Mouse (Mus musculus) bone marrow macrophage, adult 2 months (primary cell): ENCODE data around the gene Exosc5. TPM values are rescaled to one million over a fixed set of nuclear protein-coding genes. Genes with fewer than 3 reads are reported as not detected.

ENCODE experiments used
- H3K27ac ChIP-seq: 2 replicates; pipeline ENCODE4 v1.5.1; 2012; ENCODE audit warnings: low read depth, low read length; ENCODE audit not compliant: insufficient read depth
- H3K4me1 ChIP-seq: 2 replicates; pipeline ENCODE4 v1.6.1; 2012; ENCODE audit warnings: low read length; ENCODE audit not compliant: control insufficient read depth, insufficient read depth
- H3K4me3 ChIP-seq: 2 replicates; pipeline ENCODE4 v1.5.1; 2012; ENCODE audit warnings: mild to moderate bottlenecking, low read length, moderate library complexity; ENCODE audit not compliant: insufficient read depth
- CTCF ChIP-seq: IDR thresholded peaks from 2 replicates; pipeline ENCODE4 v1.5.1; 2012; ENCODE audit warnings: low read depth, mild to moderate bottlenecking, low read length, moderate library complexity
- POLR2A ChIP-seq: IDR thresholded peaks from 2 replicates; pipeline ENCODE4 v1.6.1; 2012; ENCODE audit warnings: mild to moderate bottlenecking, low read depth, low read length, borderline replicate concordance
- polyA plus RNA-seq: library from polyadenylated mRNA; stranded (reverse); fragments of >200 nt; gene quantifications from 2 replicates; pipeline ENCODE4 v1.2.4, GENCODE M21; 2012; ENCODE audit not compliant: missing spikeins, insufficient read depth, insufficient read length

The Exosc5 gene
- polyA plus RNA-seq, 1 experiment: 30.6 TPM

DNA sequence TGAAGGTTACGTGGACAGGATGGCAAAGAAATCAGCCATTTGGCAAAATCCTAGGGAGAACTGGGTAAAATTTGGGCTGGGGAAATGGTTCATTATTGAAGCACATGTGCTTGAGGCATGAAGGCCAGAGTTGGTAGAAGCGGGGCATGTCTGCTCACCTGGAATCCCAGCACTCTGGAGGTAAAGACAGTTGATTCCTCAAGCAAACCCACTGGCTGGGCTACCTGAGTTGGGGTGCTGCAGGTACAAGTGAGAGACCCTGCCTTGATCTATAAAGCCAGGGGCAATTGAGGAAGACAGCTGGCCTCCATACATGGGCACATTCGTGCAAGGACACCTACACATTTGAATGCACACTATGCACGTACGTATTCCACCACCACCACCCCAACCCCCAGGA is 38.9 kb upstream of the Exosc5 start:
- no peak for TF ChIP-seq CTCF
- TF ChIP-seq POLR2A: no peak
- H3K4me1 ChIP-seq: peaks cover 5% of the 10 kb centered on the region; the same call in 1 of the 2 replicates
- peak overlapping the region; percentile 81 for H3K4me3 ChIP-seq
- no peak overlapping the region for H3K27ac ChIP-seq

GRCm38 (mm10) chr7:25620751-25621150 is 38.2 kb upstream of the Exosc5 start:
- Histone ChIP-seq H3K4me1 (peaks cover 5% of the 10 kb centered on the region; the same call in 1 of the 2 replicates), H3K27ac (no peak overlapping the region), H3K4me3 (no peak overlapping the region)
- TF ChIP-seq POLR2A: no peak

DNA sequence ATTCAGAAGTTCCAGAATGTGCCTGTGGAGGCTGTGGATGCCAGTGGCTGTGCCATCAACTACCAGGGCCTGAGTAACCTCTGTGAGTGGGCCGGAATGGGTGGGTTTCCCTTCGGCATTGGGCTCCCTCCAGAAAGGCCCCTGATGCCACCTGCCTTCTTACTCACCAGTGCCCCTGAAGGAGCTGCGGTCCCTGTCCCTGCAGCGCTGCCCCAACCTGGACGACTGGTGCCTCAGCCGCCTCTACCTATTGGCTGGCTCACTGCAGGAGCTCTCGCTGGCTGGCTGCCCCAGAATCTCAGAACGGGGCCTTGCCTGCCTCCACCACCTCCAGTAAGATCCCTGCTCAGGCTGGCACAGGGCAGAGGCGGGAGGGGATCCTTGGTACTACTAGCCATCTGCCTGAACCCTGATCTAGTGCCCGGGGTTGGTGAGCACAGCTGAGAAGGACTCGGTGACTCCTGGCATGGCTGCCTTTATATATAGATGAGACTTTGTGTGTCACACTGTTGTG is 35.0 kb upstream of the Exosc5 start:
- H3K27ac ChIP-seq: no peak overlapping the region
- TF ChIP-seq CTCF: no peak
- no peak for TF ChIP-seq POLR2A
- H3K4me1 ChIP-seq: peaks cover 10% of the 10 kb centered on the region; the same call in 1 of the 2 replicates

GRCm38 (mm10) chr7:25624851-25625250 is 34.1 kb upstream of the Exosc5 start:
- Histone ChIP-seq H3K4me3 (no peak overlapping the region), H3K4me1 (peaks cover 9% of the 10 kb centered on the region; the same call in 1 of the 2 replicates), H3K27ac (no peak overlapping the region)
- TF ChIP-seq POLR2A: no peak

More for the DNA sequence above, 35.0 kb upstream of the Exosc5 start:
- H3K4me3 ChIP-seq: no peak overlapping the region

- no peak for TF ChIP-seq POLR2A
- peak; percentile 60 for TF ChIP-seq CTCF
- Histone ChIP-seq H3K4me3 (no peak overlapping the region), H3K27ac (no peak overlapping the region), H3K4me1 (peaks cover 6% of the 10 kb centered on the region; the same call in 1 of the 2 replicates)
Observed at GRCm38 (mm10) chr7:25625594-25626250, 33.2 kb upstream of the Exosc5 start.

DNA sequence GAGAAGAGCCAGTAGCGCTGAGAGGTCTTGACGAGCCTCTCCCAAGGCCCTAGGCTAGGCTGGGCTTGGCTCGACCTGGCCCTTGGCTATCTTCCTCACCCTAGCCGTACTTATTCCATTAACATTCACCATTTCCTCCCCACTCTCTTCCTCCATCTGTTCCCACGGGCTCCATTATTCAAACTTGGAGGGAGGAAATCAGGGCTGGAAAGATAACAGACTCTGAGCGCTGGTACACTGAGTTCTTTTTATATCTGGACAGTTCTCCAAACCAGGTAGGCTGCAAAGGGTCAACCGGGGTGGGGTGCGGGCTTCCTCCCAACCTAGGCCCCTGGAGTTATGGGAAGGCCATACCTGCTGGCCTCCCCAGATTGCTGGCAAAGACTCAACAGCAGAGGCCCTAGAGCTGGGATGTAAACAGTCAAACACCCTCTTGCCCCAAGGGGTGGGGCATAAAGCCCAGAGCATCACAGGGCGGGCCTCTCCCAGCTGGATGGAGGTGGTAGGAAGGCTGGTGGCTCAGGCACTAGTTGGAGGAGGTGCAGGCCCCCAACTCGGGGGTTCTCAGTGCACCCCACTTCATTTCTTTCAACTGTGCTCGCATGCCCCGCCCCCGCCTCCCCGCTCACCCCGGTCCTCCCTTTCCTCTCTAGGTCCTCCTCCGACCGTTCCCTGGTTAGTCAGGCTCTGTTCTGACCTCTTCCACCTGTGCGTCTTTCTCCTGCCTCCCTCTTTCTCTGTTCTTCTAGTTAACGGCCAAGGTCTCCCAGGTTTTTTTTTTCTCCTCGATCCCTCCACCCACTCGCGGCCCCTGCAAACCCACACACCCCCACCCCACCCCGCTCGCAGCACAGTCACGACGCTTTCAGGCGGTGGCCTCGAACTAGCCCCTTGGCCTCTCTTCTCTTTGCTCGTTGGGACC is 32.2 kb upstream of the Exosc5 start, which contains the start of gene B3gnt8:
Gene B3gnt8 (plus strand): TSS at position 146 of the 922 bp plus-strand sequence.
- H3K4me1 ChIP-seq: peaks cover 16% of the 10 kb centered on the region
- TF ChIP-seq CTCF (no peak), POLR2A (no peak)
- peak within 1 kb of the TSS; percentile 62 for H3K4me3 ChIP-seq
- H3K27ac ChIP-seq: no peak within 1 kb of the TSS

DNA sequence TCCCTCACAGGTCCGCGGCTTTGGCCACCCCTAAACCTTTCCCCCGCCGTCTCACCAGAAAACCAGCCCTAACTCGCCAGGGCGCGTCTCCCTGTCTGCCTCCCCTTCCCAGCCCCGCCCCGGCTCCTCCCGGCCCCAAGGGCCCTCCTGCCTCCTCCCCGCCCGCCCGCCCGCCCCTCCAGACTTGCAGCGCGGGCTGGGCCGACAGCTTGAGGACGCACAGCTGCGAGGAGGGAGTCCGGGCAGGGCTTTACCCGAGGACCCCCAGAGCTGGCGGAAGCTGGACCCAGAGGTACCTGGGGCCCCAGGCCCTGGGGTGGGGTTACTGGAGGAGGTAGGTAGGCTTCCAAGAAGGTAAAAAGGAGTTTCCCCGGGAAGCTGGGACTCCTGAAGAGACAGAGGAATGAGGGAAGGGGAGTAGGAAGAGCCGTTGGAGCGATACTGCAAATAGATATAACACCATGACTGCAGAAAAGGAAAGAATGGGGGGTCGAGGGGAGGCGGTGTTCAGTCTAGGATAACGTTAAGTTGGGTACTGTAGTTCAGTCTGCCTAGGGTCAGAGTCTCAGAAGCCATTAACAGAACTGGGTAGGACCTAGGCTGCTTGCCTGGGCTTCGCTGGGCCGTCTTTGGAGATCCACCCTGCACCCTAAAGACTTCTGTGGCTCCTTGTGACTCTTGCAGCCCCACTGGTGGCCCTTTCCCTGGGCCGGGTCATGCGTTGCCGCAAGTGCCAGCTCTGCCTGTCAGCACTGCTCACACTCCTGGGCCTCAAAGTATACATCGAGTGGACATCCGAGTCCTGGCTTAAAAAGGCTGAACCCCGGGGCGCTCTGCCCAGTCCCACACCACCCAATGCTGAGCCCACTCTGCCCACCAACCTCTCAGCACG is 31.3 kb upstream of the Exosc5 start:
- TF ChIP-seq POLR2A: no peak
- TF ChIP-seq CTCF: no peak
- peak overlapping the region; percentile 62 for H3K4me3 ChIP-seq
- no peak overlapping the region for H3K27ac ChIP-seq
- H3K4me1 ChIP-seq: peaks cover 24% of the 10 kb centered on the region

DNA sequence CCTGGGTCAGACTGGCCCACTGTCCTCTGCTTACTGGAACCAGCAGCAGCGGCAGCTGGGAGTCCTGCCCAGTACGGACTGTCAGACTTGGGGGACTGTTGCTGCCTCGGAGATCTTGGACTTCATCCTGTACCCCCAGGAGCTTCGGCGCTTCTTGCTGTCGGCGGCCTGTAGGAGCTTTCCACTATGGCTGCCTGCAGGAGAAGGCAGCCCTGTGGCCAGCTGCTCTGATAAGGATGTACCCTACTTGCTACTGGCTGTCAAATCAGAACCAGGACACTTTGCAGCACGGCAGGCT is 30.7 kb upstream of the Exosc5 start:
- Histone ChIP-seq H3K4me1 (peaks cover 29% of the 10 kb centered on the region), H3K4me3 (peak overlapping the region; percentile 62), H3K27ac (no peak overlapping the region)
- TF ChIP-seq POLR2A (no peak), CTCF (no peak)

- Histone ChIP-seq H3K27ac (peak overlapping the region; percentile 97), H3K4me1 (peaks cover 39% of the 10 kb centered on the region), H3K4me3 (no peak overlapping the region)
- TF ChIP-seq POLR2A (no peak), CTCF (no peak)
Observed at GRCm38 (mm10) chr7:25632679-25633078, 26.3 kb upstream of the Exosc5 start.
